Mouse (Mus musculus) cerebellum, adult 2 months (tissue): ENCODE results near the gene Gm11037.

Experiments
- CTCF ChIP-seq: fragments of 200-500 bp; IDR thresholded peaks from 2 replicates; pipeline ENCODE4 v1.5.1; 2011; ENCODE audit warnings: low read depth, mild to moderate bottlenecking, control low read depth, low read length, moderate library complexity, borderline replicate concordance; ENCODE audit not compliant: insufficient read depth
- POLR2A ChIP-seq: fragments of 200-500 bp; IDR thresholded peaks from 2 replicates; pipeline ENCODE4 v1.6.1; 2011; ENCODE audit warnings: low read length, control low read depth, borderline replicate concordance; ENCODE audit not compliant: insufficient read depth

GRCm38 (mm10) chr2:131096101-131096795 is 37.0 kb upstream of the Gm11037 start:
- TF ChIP-seq CTCF (no peak), POLR2A (no peak)
